Mouse (Mus musculus): ENCODE results near the gene Mast4.

GRCm38 (mm10) chr13:103229069-103229468, 105.2 kb downstream of the Mast4 start:
- no peak for TF ChIP-seq POLR2A (IDR thresholded peaks at IDR 0.05; ENCODE audit: low read depth, low read length)
- TF ChIP-seq CTCF (IDR thresholded peaks at IDR 0.05; ENCODE audit: borderline replicate concordance, insufficient read depth, low read length): no peak
